Mouse (Mus musculus): Measurements from ENCODE around the gene Stx12.

- TF ChIP-seq POLR2AphosphoS5 (IDR thresholded peaks at IDR 0.05; ENCODE audit: borderline replicate concordance, low read depth, low read length) (no peak), TBP (IDR thresholded peaks at IDR 0.05; ENCODE audit: low read depth, low read length) (no peak), MAX (IDR thresholded peaks at IDR 0.05; ENCODE audit: low read length) (no peak)
These were observed 19.5 kb downstream of the Stx12 start for GRCm38 (mm10) chr4:132864856-132865255.

Data from MEL (cell line).